Mouse (Mus musculus) cortical plate, adult 2 months (tissue): ENCODE data around the gene Mpo.

Experiments used
- CTCF ChIP-seq: fragments of 200-500 bp; IDR thresholded peaks from 2 replicates; pipeline ENCODE4 v1.5.1; 2011; ENCODE audit warnings: mild to moderate bottlenecking, control low read depth, low read length; ENCODE audit not compliant: insufficient read depth; ENCODE audit errors: extremely low read depth
- POLR2A ChIP-seq: fragments of 200-500 bp; IDR thresholded peaks from 2 replicates; pipeline ENCODE4 v1.6.1; 2011; ENCODE audit warnings: mild to moderate bottlenecking, low read length, control low read depth; ENCODE audit not compliant: insufficient read depth; ENCODE audit errors: extremely low read depth

DNA sequence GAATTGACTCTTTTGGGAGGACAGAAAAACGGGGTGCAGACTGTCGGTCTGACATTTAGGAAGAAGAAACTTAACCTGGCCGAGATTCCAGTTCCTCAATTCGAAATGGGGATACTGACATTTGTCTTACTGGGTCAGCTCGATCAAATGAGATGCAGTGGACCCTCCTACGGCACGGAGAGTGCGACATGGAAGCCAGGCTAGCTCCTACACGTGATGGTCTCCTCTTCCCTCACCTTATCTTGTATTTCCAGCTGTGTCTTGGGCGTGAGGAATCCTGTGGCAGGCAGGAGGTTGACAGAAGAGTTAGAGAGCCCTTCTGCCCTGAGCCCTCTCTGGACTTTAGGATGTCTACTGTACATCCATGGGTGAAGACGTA, 43.3 kb upstream of the Mpo start:
- TF ChIP-seq CTCF (no peak), POLR2A (no peak)
